Mouse (Mus musculus): ENCODE data around the gene Mylk4.

DNA sequence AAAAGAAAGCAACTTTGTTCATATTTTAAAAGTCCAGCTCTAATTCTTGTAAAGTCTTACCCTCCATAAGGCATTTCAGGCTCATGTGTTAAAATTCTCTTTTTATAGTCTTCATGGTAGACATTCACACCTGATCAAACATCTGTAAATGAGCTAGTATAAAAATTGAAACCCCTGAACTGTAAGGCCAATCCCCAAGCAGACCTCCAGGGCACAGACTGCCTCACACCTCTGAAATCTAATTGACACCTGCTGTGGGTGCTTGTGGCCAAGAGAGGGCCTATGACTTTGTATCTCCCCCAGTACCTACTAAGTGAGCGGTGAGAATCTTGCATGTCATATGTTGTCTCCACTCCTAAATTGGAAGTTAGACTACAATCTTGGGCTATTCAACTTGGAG, 33.2 kb downstream of the Mylk4 start:
- TF ChIP-seq CTCF (IDR thresholded peaks at IDR 0.05; ENCODE audit: low read depth, low read length) (no peak), EP300 (IDR thresholded peaks at IDR 0.05; ENCODE audit: insufficient read depth, low read depth, low read length) (no peak)

All from ES-Bruce4 (cell line).